Mouse (Mus musculus) spleen, adult 2 months (tissue): ENCODE results near the gene Magi1.

Source experiments
- CTCF ChIP-seq: fragments of 200-500 bp; IDR thresholded peaks from 2 replicates; pipeline ENCODE4 v1.5.1; 2011; ENCODE audit warnings: mild to moderate bottlenecking, inconsistent platforms; ENCODE audit not compliant: insufficient read depth, insufficient read length, insufficient replicate concordance; ENCODE audit errors: extremely low read depth
- POLR2A ChIP-seq: fragments of 200-500 bp; IDR thresholded peaks from 2 replicates; pipeline ENCODE4 v1.6.1; 2011; ENCODE audit warnings: low read depth, low read length, inconsistent platforms

DNA sequence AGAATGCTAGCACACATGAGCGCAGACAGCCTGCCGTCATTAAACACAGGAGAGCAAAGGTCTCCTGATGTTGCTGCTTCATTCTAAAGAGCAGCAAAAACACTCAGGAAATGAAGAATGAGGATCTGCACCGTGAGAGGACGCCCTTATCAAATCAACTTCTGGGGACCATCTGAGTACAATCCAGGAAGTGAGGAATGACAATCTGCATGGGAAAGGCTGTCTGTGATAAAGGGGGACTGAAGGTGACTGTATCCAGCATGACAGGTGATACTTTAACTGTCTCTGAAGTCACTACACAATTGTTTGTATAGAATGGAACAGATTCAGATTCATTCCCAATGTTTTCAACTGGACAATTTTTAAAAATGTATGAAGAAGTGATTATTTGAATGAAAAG is 456.8 kb downstream of the Magi1 start:
- TF ChIP-seq CTCF (no peak), POLR2A (no peak)
